Mouse (Mus musculus): ENCODE measurements around the gene Sytl3. TPM values are rescaled to one million over a fixed set of nuclear protein-coding genes. Genes with fewer than 3 reads are reported as not detected.
"Not testable (repeated sequence)": the region's sequence is repeated elsewhere in the genome, so short reads cannot be mapped to it uniquely, and the experiment has no call there.

Sytl3 gene
- polyA plus RNA-seq (2015; fragmentation: Nextera tagmentation; extraction: Ambion mirVana) = 2.5 and 3.2 TPM in 2 replicates

DNA sequence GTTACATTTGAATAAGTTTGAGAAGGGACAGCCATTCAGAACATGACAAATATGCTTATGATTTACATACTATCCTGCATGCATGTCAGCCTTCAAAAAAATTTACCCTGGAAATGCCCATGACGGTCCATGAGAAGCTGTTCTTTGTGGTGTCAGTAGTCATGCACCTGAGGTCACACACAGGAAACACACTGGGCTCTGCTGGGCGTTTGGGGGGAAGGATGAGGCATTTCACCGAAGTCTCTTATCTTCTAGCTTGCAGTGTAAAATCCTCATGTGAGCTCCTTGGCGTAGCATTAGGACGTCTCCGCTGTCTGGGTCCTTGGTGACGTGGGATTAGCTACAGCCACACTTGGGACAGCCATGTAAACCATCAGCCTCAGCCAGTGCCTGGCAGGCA lies at the start of gene Sytl3:
Sytl3 (plus strand) TSS at position 293 of the 400 bp plus-strand sequence.
- H3K9me3 ChIP-seq (replicated peaks; ENCODE audit: low read length); H3K4me1 ChIP-seq (replicated peaks; ENCODE audit: insufficient read depth, low read length); H3K4me2 ChIP-seq (ENCODE audit: low read length); H3K9ac ChIP-seq (ENCODE audit: low read depth, low read length); H3K36me3 ChIP-seq (ENCODE audit: insufficient read depth, low read length); H3K4me3 ChIP-seq (replicated peaks; ENCODE audit: low read depth, low read length); H3K27ac ChIP-seq; ATAC-seq (replicated peaks; ENCODE audit: low FRiP score, low read depth); H3K27me3 ChIP-seq (ENCODE audit: insufficient read depth, low read length); DNase-seq (ENCODE audit: low spot score): not testable (repeated sequence)
- 74% methylated on average over 3 of the region's 7 CpGs for WGBS

DNA sequence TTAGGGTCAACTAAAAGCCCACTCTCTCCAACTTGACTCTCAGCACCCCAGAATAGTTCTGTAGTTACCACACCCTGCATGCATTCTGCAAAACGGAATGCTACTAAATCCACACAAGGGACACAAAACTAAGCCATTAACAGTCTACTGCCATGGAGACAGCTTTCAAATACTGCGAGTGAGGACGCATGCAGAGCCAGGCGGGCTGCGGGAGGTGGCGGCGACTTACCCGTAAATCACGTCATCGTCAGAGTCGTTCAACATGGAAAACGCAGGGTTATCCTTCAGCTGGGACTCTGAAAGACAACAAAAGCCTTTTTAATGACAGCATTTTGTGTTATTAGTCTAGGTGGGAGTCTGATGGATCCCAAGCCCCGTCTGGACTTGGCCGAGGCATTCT lies 45.4 kb upstream of the Sytl3 start:
- H3K27me3 ChIP-seq (ENCODE audit: insufficient read depth, low read length); H3K9me3 ChIP-seq (replicated peaks; ENCODE audit: low read length); H3K36me3 ChIP-seq (ENCODE audit: insufficient read depth, low read length); H3K9ac ChIP-seq (ENCODE audit: low read depth, low read length); H3K4me3 ChIP-seq (replicated peaks; ENCODE audit: low read depth, low read length); DNase-seq (ENCODE audit: low spot score); H3K27ac ChIP-seq; H3K4me2 ChIP-seq (ENCODE audit: low read length); H3K4me1 ChIP-seq (replicated peaks; ENCODE audit: insufficient read depth, low read length); ATAC-seq (replicated peaks; ENCODE audit: low FRiP score, low read depth): not testable (repeated sequence)
- WGBS = 80% methylated on average over 11 of the region's 14 CpGs

DNA sequence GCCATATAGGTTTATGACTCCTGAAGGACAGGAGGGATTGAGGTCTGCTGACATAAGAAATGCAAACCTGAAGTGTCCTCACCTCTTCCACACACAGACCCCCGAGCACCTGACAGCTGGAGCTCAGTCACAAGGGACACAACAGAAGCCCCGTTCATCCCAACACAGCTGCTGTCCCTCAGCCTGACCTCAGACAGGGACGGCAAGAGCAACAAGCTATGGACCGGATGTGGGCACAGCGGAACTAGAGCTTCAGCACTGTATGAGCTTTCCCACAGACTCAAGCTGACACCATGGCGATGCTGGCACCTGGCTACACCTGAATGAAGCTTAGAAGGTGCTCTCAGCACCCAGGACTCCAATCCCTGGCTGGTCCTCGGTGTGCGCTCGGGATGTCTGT lies 44.6 kb upstream of the Sytl3 start:
- H3K9ac ChIP-seq (ENCODE audit: low read depth, low read length); H3K4me3 ChIP-seq (replicated peaks; ENCODE audit: low read depth, low read length); H3K36me3 ChIP-seq (ENCODE audit: insufficient read depth, low read length); H3K9me3 ChIP-seq (replicated peaks; ENCODE audit: low read length); H3K27ac ChIP-seq; H3K4me1 ChIP-seq (replicated peaks; ENCODE audit: insufficient read depth, low read length); DNase-seq (ENCODE audit: low spot score); H3K27me3 ChIP-seq (ENCODE audit: insufficient read depth, low read length); ATAC-seq (replicated peaks; ENCODE audit: low FRiP score, low read depth); H3K4me2 ChIP-seq (ENCODE audit: low read length): not testable (repeated sequence)
- WGBS = 77% methylated on average over 5 of the region's 9 CpGs

DNA sequence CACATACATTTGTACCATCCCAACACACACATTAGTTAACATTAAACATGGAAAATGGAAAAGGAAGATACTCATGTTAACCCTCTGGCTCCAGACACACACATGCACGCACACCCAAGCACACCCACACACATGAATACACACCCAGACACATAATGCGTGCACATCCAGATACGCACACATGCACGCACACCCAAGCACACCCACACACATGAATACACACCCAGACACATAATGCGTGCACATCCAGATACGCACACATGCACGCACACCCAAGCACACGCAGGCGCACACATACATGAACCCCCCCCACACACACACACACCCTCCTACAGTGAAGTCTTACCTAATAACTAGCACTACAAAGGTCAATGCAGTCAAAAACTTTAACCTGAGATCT lies 42.2 kb upstream of the Sytl3 start:
- H3K4me2 ChIP-seq (ENCODE audit: low read length); DNase-seq (ENCODE audit: low spot score); H3K9ac ChIP-seq (ENCODE audit: low read depth, low read length); H3K27me3 ChIP-seq (ENCODE audit: insufficient read depth, low read length); H3K27ac ChIP-seq; H3K4me1 ChIP-seq (replicated peaks; ENCODE audit: insufficient read depth, low read length); H3K36me3 ChIP-seq (ENCODE audit: insufficient read depth, low read length); H3K9me3 ChIP-seq (replicated peaks; ENCODE audit: low read length); H3K4me3 ChIP-seq (replicated peaks; ENCODE audit: low read depth, low read length); ATAC-seq (replicated peaks; ENCODE audit: low FRiP score, low read depth): not testable (repeated sequence)
- 93% methylated on average over 9 of the region's 9 CpGs for WGBS

DNA sequence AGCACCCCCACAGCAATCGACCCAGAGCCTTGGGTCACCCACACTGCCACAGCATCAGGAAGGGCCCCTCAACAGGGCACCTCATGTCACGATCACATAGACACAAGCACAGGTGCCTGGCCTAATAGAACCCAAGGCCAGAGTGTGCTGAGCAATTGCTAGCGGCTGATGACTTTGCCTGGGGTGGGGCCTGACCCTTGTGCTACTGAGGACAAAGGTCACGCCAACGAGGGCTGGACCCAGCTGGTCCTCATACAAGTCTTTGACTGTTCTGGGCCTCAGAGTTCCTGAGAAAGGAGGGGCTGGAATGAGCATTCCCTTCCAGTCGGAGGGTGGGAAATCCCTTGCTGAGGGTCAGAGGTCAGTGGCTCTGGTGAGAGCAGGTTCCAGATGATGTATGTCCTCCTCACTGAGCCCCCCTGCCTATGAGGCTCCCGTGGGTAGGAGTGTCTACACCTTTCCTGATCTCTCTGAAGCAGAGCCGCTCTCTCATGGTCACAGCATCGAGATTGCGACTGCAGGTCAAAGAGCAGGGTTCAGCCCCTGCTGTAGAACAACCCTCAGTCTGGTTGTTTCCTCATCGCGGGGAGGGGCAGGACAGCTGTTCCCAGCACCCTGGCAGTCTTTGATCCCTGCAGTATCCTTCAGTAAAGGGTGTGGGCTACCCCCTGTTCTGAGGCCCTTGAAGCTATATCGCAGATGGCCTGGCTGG lies 41.0 kb upstream of the Sytl3 start:
- not testable (repeated sequence) for H3K27ac ChIP-seq; H3K36me3 ChIP-seq (ENCODE audit: insufficient read depth, low read length); H3K9ac ChIP-seq (ENCODE audit: low read depth, low read length); H3K4me2 ChIP-seq (ENCODE audit: low read length); H3K4me3 ChIP-seq (replicated peaks; ENCODE audit: low read depth, low read length); DNase-seq (ENCODE audit: low spot score); H3K9me3 ChIP-seq (replicated peaks; ENCODE audit: low read length); H3K27me3 ChIP-seq (ENCODE audit: insufficient read depth, low read length); H3K4me1 ChIP-seq (replicated peaks; ENCODE audit: insufficient read depth, low read length)
- 24% methylated on average over 5 of the region's 13 CpGs for WGBS
- ATAC-seq (replicated peaks; ENCODE audit: low FRiP score, low read depth) = peak; percentile 72

DNA sequence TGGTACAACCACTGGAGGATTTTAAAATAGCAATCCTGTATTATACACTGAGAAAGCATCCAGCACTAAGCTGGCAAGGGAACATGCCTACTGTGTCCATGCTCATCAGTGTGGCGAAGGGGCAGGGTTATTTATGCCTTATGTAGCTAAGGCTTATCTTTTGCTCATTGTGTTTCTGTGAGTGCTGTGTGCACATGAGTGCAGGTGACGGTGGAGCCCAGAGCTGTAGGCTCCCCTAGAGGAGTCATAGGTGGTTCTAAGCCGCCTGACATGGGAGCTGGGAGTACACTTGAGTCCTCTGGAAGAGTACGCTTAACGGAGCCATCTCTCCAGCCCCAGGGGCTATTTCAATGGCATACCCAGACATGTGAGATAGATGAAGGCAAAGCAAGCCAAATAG lies 39.6 kb upstream of the Sytl3 start:
- not testable (repeated sequence) for H3K4me2 ChIP-seq (ENCODE audit: low read length); H3K27ac ChIP-seq; H3K4me1 ChIP-seq (replicated peaks; ENCODE audit: insufficient read depth, low read length); H3K4me3 ChIP-seq (replicated peaks; ENCODE audit: low read depth, low read length); H3K9ac ChIP-seq (ENCODE audit: low read depth, low read length); H3K27me3 ChIP-seq (ENCODE audit: insufficient read depth, low read length); H3K36me3 ChIP-seq (ENCODE audit: insufficient read depth, low read length); DNase-seq (ENCODE audit: low spot score); H3K9me3 ChIP-seq (replicated peaks; ENCODE audit: low read length); ATAC-seq (replicated peaks; ENCODE audit: low FRiP score, low read depth)
- WGBS = 97% methylated on average over 5 of the region's 5 CpGs

DNA sequence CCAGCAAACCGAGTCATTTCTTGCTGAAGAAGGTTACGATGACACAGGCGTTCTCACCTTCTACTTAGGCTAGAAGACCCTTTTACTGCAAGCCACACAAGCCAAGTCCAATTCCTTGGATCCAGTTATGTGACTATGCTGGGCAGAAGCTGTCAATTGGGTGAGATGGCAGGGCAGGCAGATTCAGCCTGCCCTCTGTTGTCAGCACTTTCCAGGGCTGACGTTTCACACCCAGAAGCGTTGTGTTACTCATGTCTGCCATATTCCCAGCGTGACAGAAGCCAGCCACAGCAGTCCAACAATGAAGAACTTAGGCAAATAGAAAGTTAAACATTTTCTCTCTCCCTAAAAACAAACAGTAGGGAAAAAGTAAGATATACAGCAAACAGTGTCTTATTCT lies 38.9 kb upstream of the Sytl3 start:
- H3K27me3 ChIP-seq (ENCODE audit: insufficient read depth, low read length); DNase-seq (ENCODE audit: low spot score); H3K4me3 ChIP-seq (replicated peaks; ENCODE audit: low read depth, low read length); H3K9me3 ChIP-seq (replicated peaks; ENCODE audit: low read length); ATAC-seq (replicated peaks; ENCODE audit: low FRiP score, low read depth); H3K27ac ChIP-seq; H3K36me3 ChIP-seq (ENCODE audit: insufficient read depth, low read length); H3K4me2 ChIP-seq (ENCODE audit: low read length); H3K4me1 ChIP-seq (replicated peaks; ENCODE audit: insufficient read depth, low read length); H3K9ac ChIP-seq (ENCODE audit: low read depth, low read length): not testable (repeated sequence)
- WGBS = 73% methylated on average over 5 of the region's 6 CpGs

DNA sequence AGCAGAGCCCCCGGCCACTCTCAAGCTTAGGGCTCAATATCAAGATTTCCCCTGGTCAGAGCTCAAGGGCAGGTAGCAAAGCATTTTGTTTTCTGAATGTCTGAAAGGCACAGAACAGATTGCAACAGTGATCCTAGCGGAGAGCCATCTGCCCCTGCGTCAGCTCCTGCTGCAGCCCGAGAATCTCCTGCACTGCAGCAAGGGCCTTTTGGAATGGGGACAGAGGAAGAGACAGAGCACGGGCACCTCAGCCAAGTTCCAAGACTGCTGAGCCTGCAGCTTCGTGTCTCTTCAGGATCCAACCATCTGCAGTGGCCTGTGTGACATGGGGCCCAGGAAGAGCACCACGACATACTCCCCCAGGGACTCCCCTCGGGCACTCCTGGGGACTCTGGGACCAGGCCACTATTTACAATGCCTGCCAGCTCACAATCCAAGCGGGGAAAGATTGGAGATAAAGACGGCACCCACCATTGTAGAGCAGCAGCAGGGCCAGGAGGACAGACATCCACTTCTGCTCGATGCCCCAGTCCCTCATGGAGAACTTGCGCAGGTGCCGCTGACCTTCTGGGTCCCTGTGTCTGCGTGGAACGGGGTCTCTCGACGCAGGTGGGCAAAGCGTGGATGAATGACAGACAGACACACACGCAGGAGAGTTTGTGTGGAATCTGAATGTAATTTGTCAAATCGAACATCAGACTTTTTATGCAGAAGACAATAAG lies 38.0 kb upstream of the Sytl3 start:
- not testable (repeated sequence) for H3K4me2 ChIP-seq (ENCODE audit: low read length); H3K27me3 ChIP-seq (ENCODE audit: insufficient read depth, low read length); H3K9me3 ChIP-seq (replicated peaks; ENCODE audit: low read length); H3K36me3 ChIP-seq (ENCODE audit: insufficient read depth, low read length); H3K4me3 ChIP-seq (replicated peaks; ENCODE audit: low read depth, low read length); ATAC-seq (replicated peaks; ENCODE audit: low FRiP score, low read depth); DNase-seq (ENCODE audit: low spot score); H3K9ac ChIP-seq (ENCODE audit: low read depth, low read length); H3K27ac ChIP-seq; H3K4me1 ChIP-seq (replicated peaks; ENCODE audit: insufficient read depth, low read length)
- 77% methylated on average over 17 of the region's 20 CpGs for WGBS

DNA sequence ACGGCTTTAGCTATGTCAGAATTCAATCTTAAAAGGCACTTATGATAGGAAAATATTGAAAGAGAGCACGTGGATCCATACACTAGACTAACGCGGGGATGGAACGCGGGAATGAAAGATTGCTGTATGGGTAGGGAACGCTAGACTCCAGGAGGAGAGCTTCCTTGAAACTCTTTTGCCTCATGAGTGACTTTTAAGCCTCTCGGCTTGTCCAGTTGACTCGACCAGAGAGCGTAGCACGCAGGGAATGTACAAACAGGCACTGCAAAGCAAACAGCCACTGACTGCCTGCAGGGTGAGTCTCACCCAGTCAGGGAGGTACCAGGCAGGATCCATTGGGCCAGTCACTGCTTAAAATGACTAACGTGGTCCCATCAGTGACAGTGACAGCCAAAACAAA lies 36.9 kb upstream of the Sytl3 start:
- H3K4me1 ChIP-seq (replicated peaks; ENCODE audit: insufficient read depth, low read length); DNase-seq (ENCODE audit: low spot score); ATAC-seq (replicated peaks; ENCODE audit: low FRiP score, low read depth); H3K4me3 ChIP-seq (replicated peaks; ENCODE audit: low read depth, low read length); H3K4me2 ChIP-seq (ENCODE audit: low read length); H3K36me3 ChIP-seq (ENCODE audit: insufficient read depth, low read length); H3K9ac ChIP-seq (ENCODE audit: low read depth, low read length); H3K27ac ChIP-seq; H3K27me3 ChIP-seq (ENCODE audit: insufficient read depth, low read length); H3K9me3 ChIP-seq (replicated peaks; ENCODE audit: low read length): not testable (repeated sequence)
- WGBS = 88% methylated on average over 11 of the region's 12 CpGs
